Mouse (Mus musculus) limb, embryonic 13.5 days (tissue): ENCODE data around the gene Hoxc10. TPM values are rescaled to one million over a fixed set of nuclear protein-coding genes. Genes with fewer than 3 reads are reported as not detected.

Source experiments
- ATAC-seq: fragments of 200-750 bp; cut with Nextera tagmentation; 2 replicates; pipeline ENCODE4 v1.8.0; 2017; ENCODE audit warnings: low read depth, moderate number of reproducible peaks, moderate TSS enrichment; ENCODE audit not compliant: low FRiP score
- H3K27ac ChIP-seq: fragments of 300-500 bp; sonication (generic); 2 replicates; pipeline ENCODE4 v1.5.1; 2015; ENCODE audit warnings: inconsistent platforms, mild to moderate bottlenecking, moderate library complexity
- H3K27me3 ChIP-seq: fragments of 300-500 bp; sonication (generic); 2 replicates; pipeline ENCODE4 v1.6.1; 2015; ENCODE audit warnings: mild to moderate bottlenecking, inconsistent platforms
- H3K36me3 ChIP-seq: fragments of 300-500 bp; sonication (generic); 2 replicates; pipeline ENCODE4 v1.6.1; 2015; ENCODE audit warnings: inconsistent platforms, mild to moderate bottlenecking, moderate library complexity
- H3K4me1 ChIP-seq: fragments of 300-500 bp; sonication (generic); 2 replicates; pipeline ENCODE4 v1.6.1; 2015; ENCODE audit warnings: inconsistent platforms
- H3K4me2 ChIP-seq: fragments of 300-500 bp; sonication (generic); replicated peaks from 2 replicates; pipeline ENCODE4 v1.6.1; 2015; ENCODE audit warnings: inconsistent platforms, mild to moderate bottlenecking, moderate library complexity
- H3K4me3 ChIP-seq: fragments of 300-500 bp; sonication (generic); 2 replicates; pipeline ENCODE4 v1.5.1; 2015; ENCODE audit warnings: moderate library complexity, mild to moderate bottlenecking, inconsistent platforms
- H3K9ac ChIP-seq: fragments of 300-500 bp; sonication (generic); 2 replicates; pipeline ENCODE4 v1.6.1; 2015; ENCODE audit warnings: mild to moderate bottlenecking, inconsistent platforms
- H3K9me3 ChIP-seq: fragments of 300-500 bp; sonication (generic); 2 replicates; pipeline ENCODE4 v1.6.1; 2016; ENCODE audit warnings: inconsistent platforms
- WGBS: fragments of 180-500 bp; shearing (Covaris S2); methylation state at CpG from one replicate; pipeline ENCODE4 v1.1.7; 2015; 5-methylcytosine and 5-hydroxymethylcytosine counted together
- polyA plus RNA-seq: library from polyadenylated mRNA; unstranded; fragments of >200 nt; fragmentation: Nextera tagmentation; extraction: Ambion mirVana; gene quantifications from 2 replicates; pipeline ENCODE4 v1.2.1, GENCODE M21; 2015

Hoxc10 gene
- polyA plus RNA-seq, 1 experiment from 2014 or later = 11.0 TPM

DNA sequence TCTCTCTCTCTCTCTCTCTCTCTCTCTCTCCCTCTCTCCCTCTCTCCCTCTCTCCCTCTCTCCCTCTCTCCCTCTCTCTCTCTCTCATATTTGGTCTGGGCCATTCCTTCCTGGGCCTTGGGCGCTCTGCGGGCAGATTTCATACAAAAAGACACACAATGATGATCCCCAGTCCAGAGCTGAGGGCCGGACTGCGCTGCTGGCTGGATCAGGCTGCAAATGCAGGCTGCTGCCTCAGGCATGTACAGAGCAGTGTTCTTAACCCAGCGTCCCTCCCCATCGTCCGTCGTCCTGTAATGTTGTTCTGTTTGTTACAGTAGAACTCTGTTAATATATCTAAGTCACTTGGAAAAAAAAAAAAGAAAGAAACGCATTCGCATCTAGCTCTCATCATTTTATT lies 17.9 kb downstream of the Hoxc10 start:
- no peak for ATAC-seq
- Histone ChIP-seq H3K4me2 (no peak overlapping the region), H3K9ac (no peak overlapping the region), H3K27ac (no peak overlapping the region), H3K4me3 (no peak overlapping the region), H3K36me3 (no peaks in the 10 kb centered on the region), H3K27me3 (peaks cover 99% of the 10 kb centered on the region), H3K9me3 (no peaks in the 10 kb centered on the region), H3K4me1 (peaks cover 27% of the 10 kb centered on the region)
- WGBS = 13% methylated on average over 10 of the region's 10 CpGs

DNA sequence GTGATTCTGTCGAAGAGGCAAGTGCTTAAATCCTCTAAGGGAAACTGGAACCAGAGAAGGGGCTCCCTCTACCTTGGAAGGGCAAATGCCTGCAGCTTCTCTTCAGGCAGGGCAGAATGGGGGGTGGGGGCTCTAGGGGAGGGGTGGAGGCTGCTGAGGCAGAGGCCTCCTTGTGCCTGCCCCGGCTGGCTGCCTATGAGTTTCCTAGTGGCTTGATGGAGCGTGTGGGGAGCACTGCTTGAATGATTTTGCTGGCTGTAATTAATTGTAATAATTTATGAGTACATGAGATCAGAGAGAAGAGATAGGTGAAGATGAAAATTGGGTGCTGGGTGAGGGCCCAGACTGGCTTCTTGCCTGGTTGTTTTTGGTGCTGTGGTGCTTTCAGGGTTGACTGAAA lies 18.3 kb downstream of the Hoxc10 start:
- H3K27ac ChIP-seq = no peak overlapping the region
- no peak overlapping the region for H3K4me2 ChIP-seq
- 35% methylated on average over 3 of the region's 3 CpGs for WGBS
- no peaks in the 10 kb centered on the region for H3K36me3 ChIP-seq
- no peak for ATAC-seq
- H3K4me3 ChIP-seq = no peak overlapping the region
- H3K27me3 ChIP-seq = peaks cover 99% of the 10 kb centered on the region
- H3K4me1 ChIP-seq = peaks cover 27% of the 10 kb centered on the region
- H3K9ac ChIP-seq = no peak overlapping the region
- no peaks in the 10 kb centered on the region for H3K9me3 ChIP-seq

DNA sequence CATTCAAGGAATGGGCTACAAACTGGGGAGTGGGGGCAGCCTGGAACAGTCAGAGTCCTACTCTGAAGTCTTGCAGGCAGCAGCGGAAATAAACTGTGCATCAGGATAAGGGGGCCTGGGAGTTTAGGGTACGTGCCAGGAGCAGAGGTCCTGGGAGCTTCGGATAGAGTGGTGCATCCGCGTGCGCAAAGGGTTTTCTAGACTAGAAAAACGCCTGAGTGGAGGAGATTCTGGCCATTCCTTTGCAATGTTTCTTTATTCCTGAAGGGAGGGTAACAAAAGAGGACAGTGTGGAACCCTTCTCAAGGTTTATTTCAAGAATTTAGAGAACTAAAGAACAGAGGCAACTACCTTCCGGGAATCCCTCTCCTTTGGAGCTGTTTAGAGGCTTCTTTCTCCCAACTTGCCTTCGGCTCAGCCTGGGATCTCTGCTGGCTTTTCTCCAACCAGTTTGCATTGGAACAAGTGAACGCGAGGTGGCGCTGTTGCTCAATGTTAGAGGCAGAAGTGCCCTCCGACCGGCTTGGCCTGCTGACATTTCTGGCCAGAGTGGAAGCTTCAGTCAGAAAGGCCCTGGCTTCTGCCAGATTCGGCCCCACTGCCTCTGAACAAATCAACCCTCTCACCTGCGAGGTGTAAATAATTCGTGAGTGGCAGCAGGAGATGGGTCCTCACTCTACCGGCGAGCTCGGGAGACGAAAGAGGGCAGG lies 20.7 kb downstream of the Hoxc10 start:
- Histone ChIP-seq H3K36me3 (no peaks in the 10 kb centered on the region), H3K9me3 (no peaks in the 10 kb centered on the region), H3K27ac (no peak overlapping the region), H3K4me3 (no peak overlapping the region), H3K27me3 (peaks cover 99% of the 10 kb centered on the region), H3K9ac (no peak overlapping the region), H3K4me1 (peaks cover 16% of the 10 kb centered on the region), H3K4me2 (no peak overlapping the region)
- no peak for ATAC-seq
- 7% methylated on average over 21 of the region's 21 CpGs for WGBS

DNA sequence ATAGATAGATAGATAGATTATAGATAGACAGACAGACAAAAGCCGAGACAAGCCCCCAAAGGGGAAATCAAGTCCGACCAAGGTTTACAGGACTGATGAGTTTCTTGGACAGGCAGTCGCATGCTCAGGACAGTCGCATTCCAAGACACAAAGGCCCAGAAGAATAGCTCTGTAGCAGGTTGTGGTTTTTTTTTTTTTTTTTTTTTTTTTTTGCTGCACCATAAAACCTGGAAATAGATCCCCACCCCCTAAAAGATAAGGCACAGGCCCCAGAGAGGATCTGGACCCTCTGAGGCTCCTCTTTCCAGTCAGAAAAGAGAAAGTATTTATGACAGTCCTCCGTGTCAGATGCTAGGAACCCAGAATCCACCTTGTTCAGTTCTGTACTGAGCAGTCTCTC lies 21.5 kb downstream of the Hoxc10 start:
- WGBS = 38% methylated on average over 5 of the region's 5 CpGs
- no peaks in the 10 kb centered on the region for H3K36me3 ChIP-seq
- peaks cover 13% of the 10 kb centered on the region for H3K4me1 ChIP-seq
- no peak overlapping the region for H3K9ac ChIP-seq
- ATAC-seq = no peak
- H3K4me2 ChIP-seq = no peak overlapping the region
- H3K27ac ChIP-seq = no peak overlapping the region
- no peaks in the 10 kb centered on the region for H3K9me3 ChIP-seq
- peaks cover 99% of the 10 kb centered on the region for H3K27me3 ChIP-seq
- no peak overlapping the region for H3K4me3 ChIP-seq

DNA sequence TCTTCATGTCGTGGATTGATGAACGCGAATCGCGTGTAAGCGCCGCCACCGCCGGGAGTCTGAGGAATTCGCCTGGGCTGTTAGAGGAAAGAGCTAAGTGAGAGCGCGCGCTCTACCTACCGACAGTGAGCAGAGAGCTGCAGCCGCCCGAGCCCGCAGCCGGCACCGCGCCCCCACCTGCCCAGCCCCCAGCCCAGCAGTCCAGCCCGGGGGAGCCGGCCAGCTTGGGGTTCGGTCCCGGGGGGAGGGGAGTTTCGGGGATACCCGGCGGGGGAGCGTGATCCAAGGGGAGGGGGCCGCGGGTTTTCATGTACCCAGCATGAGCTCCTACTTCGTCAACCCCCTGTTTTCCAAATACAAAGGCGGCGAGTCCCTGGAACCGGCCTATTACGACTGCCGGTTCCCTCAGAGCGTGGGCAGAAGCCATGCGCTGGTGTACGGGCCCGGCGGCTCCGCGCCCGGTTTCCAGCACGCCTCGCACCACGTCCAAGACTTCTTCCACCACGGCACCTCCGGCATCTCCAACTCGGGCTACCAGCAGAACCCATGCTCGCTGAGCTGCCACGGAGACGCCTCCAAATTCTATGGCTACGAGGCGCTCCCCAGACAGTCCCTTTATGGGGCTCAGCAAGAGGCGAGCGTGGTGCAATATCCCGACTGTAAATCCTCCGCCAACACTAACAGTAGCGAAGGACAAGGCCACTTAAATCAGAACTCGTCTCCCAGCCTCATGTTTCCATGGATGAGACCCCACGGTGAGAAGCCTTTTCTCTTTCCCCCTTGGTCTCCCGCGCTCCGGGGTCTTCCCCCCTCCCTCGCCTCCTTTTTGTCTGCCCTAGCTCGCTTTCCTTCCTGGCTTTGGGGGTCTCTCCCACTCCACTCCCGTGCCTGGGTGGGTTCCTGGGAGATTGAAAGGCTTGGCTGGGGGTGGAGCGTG lies 24.1 kb downstream of the Hoxc10 start, which contains the start of gene Hoxc8:
Hoxc8 (plus strand) TSS at position 147 of the 937 bp plus-strand sequence.
- Histone ChIP-seq H3K27ac (no peak within 1 kb of the TSS), H3K9ac (peak within 1 kb of the TSS; percentile 57), H3K36me3 (no peaks in the 10 kb centered on the region), H3K4me3 (peak within 1 kb of the TSS; percentile 36), H3K4me1 (peaks cover 7% of the 10 kb centered on the region), H3K4me2 (peak within 1 kb of the TSS; percentile 65), H3K27me3 (peaks cover 94% of the 10 kb centered on the region), H3K9me3 (no peaks in the 10 kb centered on the region)
- 4% methylated on average over 69 of the region's 69 CpGs for WGBS
- no peak; the same call in 1 of the 2 replicates for ATAC-seq

DNA sequence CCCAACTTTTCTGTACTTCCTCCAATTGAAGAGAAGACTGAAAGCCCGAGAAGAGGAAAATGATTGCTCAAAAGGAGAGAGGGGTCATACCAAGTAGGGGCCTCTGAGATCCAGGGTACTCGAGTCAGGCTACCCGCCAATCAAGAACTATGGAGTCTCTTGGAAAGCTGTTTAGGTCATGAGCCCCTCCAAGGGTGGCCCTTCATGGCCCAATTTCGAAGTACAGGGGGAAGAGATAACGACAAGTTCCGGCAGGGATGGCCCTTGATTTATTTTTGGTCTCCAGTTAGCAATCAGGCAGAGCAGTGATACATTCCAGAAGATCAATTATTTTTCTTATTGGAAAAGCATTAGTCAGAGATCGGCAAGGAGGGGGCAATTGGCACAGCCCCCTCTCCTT lies 25.2 kb downstream of the Hoxc10 start:
- Histone ChIP-seq H3K4me1 (peaks cover 11% of the 10 kb centered on the region), H3K4me2 (peak overlapping the region; percentile 65; the same call in 1 of the 2 replicates), H3K9me3 (no peaks in the 10 kb centered on the region), H3K9ac (no peak overlapping the region), H3K4me3 (no peak overlapping the region), H3K27ac (no peak overlapping the region), H3K36me3 (no peaks in the 10 kb centered on the region), H3K27me3 (peaks cover 94% of the 10 kb centered on the region)
- WGBS = 25% methylated on average over 7 of the region's 7 CpGs
- ATAC-seq = no peak

DNA sequence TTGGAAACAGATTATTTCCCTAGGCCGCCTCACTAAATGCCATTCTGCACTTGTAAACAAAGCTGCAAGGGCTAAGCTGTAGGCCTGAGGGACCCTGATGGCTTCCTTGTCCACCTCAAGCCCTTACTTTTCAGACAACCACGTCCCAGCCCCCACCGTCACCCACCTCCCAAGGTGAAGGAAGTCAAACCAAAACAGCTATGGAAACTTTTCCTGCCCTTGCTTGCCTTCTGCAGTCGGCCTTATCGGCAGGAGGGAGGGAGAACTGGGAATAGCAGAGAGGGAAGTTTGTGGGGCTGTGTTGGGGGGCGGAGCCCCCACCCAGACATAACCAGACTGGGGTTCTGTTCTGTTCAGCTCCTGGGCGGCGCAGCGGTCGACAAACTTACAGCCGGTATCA lies 25.6 kb downstream of the Hoxc10 start:
- Histone ChIP-seq H3K27ac (no peak overlapping the region), H3K4me2 (0 out of 2 replicates have a peak overlapping the region, but pooled peaks have one; percentile 12), H3K9me3 (no peaks in the 10 kb centered on the region), H3K27me3 (peaks cover 93% of the 10 kb centered on the region), H3K4me3 (no peak overlapping the region), H3K4me1 (peaks cover 11% of the 10 kb centered on the region), H3K9ac (no peak overlapping the region), H3K36me3 (no peaks in the 10 kb centered on the region)
- no peak for ATAC-seq
- WGBS = 15% methylated on average over 11 of the region's 11 CpGs

DNA sequence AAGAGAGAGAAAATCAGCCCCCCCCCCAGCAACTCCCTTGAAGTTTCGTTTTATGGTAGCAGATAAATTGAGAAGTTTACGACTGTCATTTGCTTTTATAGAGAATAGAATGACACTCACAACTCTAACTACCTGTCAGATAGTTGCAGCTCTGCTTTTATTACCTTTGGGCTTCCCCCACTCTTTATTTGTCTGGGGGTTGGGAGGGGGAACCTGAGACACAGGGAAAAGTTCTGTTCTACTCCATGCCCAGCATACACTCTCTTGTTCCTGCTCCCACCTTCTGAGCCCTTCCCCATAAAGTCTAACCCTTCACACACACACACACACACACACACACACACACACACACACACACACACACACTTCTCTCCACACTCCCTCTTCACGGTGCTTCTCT lies 26.3 kb downstream of the Hoxc10 start:
- no peak overlapping the region for H3K4me3 ChIP-seq
- H3K4me1 ChIP-seq = peaks cover 16% of the 10 kb centered on the region
- peaks cover 93% of the 10 kb centered on the region for H3K27me3 ChIP-seq
- no peaks in the 10 kb centered on the region for H3K9me3 ChIP-seq
- 15% methylated on average over 3 of the region's 3 CpGs for WGBS
- no peak for ATAC-seq
- H3K4me2 ChIP-seq = no peak overlapping the region
- H3K9ac ChIP-seq = no peak overlapping the region
- no peak overlapping the region for H3K27ac ChIP-seq
- H3K36me3 ChIP-seq = no peaks in the 10 kb centered on the region

DNA sequence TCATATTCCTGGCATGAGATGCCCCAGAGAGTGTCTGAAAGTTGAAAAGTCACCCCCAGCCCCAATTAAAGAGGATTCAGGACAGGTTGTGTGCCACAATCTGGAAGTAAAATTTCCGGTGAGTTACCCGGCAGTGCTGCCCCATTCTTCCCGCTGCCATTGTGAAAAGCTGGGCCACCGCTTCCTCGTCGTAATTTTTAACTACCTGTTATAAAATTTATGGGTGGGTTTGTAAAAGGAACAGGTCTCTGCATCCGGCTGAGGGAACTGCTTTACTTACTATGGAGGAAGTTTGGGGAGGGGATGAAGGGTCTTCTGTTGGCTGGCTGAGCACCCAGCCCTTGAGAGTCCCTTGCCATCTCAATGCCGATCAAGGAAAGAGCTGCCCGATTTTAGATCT lies 30.0 kb downstream of the Hoxc10 start:
- WGBS = 6% methylated on average over 9 of the region's 9 CpGs
- Histone ChIP-seq H3K27me3 (peaks cover 94% of the 10 kb centered on the region), H3K4me2 (no peak overlapping the region), H3K27ac (no peak overlapping the region), H3K9me3 (no peaks in the 10 kb centered on the region), H3K36me3 (no peaks in the 10 kb centered on the region), H3K9ac (no peak overlapping the region), H3K4me3 (no peak overlapping the region), H3K4me1 (peaks cover 42% of the 10 kb centered on the region)
- ATAC-seq = no peak

DNA sequence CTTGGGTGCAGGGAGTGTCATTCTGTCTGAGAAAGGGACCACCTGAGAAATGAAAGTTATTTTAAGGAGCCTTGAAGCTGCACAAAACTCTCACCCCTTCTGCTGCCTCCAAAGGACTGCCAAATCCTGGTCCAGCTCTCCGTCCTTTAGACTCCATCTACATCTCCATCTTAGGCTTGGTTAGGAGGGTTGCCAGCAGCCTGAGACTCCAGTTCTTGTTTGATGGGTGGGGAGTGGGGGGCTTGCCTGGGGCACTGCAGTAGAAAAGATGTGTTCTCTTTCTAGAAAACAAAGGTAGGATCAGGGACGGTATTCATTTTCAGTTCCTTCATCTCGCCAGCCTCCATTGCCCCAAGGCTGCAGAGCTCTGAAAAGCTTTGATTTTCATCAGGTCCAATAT lies 30.8 kb downstream of the Hoxc10 start:
- ATAC-seq = no peak
- H3K4me1 ChIP-seq = peaks cover 48% of the 10 kb centered on the region
- 5% methylated on average over 3 of the region's 3 CpGs for WGBS
- H3K4me3 ChIP-seq = peak overlapping the region; percentile 50
- no peaks in the 10 kb centered on the region for H3K9me3 ChIP-seq
- H3K9ac ChIP-seq = no peak overlapping the region
- H3K36me3 ChIP-seq = no peaks in the 10 kb centered on the region
- H3K4me2 ChIP-seq = peak overlapping the region; percentile 78
- peaks cover 94% of the 10 kb centered on the region for H3K27me3 ChIP-seq
- no peak overlapping the region for H3K27ac ChIP-seq

DNA sequence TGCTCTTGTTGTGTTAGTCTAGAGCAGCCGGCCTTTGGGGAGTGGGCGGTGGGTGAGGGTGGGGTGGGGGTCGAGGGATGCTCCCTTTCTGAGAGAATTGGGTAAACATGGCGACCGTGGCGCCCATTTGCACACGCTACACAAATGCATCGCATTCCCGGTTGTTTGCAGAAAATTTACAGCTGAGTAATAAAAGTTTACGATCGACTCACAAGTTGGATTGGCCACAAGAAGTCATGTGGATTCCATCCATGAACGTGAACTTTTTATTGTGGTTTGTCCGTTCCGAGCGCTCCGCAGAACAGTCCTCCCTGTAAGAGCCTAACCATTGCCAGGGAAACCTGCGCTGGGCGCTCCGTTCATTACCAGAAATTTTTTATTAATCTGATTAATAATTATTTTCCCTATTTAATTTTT lies 31.4 kb downstream of the Hoxc10 start, which contains the start of gene Hoxc6:
Hoxc6 (plus strand) TSS at position 319 of the 417 bp plus-strand sequence.
- no peaks in the 10 kb centered on the region for H3K36me3 ChIP-seq
- H3K27me3 ChIP-seq = peaks cover 94% of the 10 kb centered on the region
- H3K9ac ChIP-seq = peak within 1 kb of the TSS; percentile 60; the same call in 1 of the 2 replicates
- no peak within 1 kb of the TSS for H3K27ac ChIP-seq
- H3K4me2 ChIP-seq = peak within 1 kb of the TSS; percentile 78
- H3K9me3 ChIP-seq = no peaks in the 10 kb centered on the region
- H3K4me1 ChIP-seq = peaks cover 52% of the 10 kb centered on the region
- ATAC-seq = no peak
- H3K4me3 ChIP-seq = peak within 1 kb of the TSS; percentile 50
- under 1% methylated on average over 19 of the region's 19 CpGs for WGBS

DNA sequence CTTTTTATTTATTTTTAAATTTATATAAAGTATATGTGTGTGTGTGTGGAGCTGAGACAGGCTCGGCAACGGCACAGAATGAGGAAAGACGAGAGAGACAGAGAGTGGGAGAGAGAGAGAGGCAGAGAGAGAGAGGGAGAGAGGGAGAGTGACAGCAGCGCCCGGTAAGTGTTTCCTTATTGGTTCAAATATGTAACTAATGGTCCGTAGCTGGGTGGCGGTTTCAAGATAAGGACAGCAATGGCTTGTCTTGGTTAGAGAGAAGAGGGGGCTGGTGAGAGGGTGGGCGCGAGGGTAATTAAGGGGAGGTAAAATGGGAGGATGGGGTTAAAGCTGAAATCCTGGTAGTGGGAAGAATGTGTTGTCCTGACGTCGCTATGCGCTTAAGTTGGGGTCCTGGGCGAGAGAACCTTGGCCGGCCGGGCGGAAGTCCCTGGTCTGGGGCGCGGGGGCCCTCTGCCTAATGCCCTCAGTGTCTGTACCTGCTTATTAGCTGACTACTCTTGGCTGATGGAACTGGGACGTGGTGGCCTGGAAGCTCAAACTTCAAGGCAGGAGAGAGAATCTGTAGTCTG lies 32.1 kb downstream of the Hoxc10 start:
- H3K27ac ChIP-seq = no peak overlapping the region

More for the DNA sequence above, 32.1 kb downstream of the Hoxc10 start:
- Histone ChIP-seq H3K36me3 (no peaks in the 10 kb centered on the region), H3K4me2 (peak overlapping the region; percentile 78), H3K4me3 (peak overlapping the region; percentile 50), H3K27me3 (peaks cover 96% of the 10 kb centered on the region), H3K9me3 (no peaks in the 10 kb centered on the region), H3K9ac (peak overlapping the region; percentile 60; the same call in 1 of the 2 replicates), H3K4me1 (peaks cover 55% of the 10 kb centered on the region)
- WGBS = 1% methylated on average over 19 of the region's 19 CpGs
- no peak for ATAC-seq
